ENCODE assay signal across 8 mouse cellular contexts in the genomic region with DNA sequence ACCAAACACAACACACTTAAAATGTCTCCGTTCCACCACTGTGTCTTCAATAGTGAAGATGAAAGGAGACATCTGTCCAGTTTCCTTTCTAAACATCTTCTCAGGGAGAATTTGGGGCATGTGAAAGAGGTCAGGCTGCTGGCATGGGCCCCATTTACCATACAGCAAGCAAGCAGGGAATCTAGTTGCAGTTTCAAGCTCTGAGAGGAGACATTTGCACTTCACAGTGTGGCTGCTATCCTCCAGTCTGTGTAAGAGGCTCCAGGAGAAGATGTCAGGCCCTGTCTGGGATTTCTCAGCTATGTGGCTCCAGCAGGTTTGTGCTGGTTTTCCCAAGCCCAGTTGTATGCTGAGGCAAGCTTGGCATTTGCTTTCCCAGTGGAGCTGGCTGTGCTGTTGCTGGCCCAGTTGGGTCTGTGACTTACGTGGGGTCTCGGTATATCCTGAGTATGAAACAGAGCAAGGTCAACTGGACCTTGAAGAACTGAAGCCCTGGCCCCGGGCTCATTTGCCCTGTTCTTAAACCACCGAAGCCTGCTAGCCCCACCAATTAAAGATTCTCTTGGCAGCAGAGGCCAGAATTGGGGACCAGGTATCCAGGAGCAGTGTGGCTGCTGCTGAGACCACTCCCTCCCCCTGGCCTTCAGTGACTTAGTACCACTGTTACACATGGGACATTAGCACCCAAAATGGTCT. TPM values are rescaled to one million over a fixed set of nuclear protein-coding genes. Genes with fewer than 3 reads are reported as not detected.
A peak's percentile ranks its signal among the peaks of the same experiment; 100 is the strongest.
DNase-seq lines count a peak whose midpoint lies in the region; ATAC-seq and TF ChIP-seq lines count a peak whose summit lies in the region.

No protein-coding gene starts in this region.

- no peaks in the 10 kb centered on the region for H3K27me3 ChIP-seq in ES-Bruce4 (ENCODE audit: control insufficient read depth, insufficient read depth, low read length, poor library complexity, severe bottlenecking)
- no peaks in the 10 kb centered on the region for H3K27me3 ChIP-seq in liver, embryonic 16.5 days (ENCODE audit: control insufficient read depth, insufficient read depth, low read depth, low read length)

- no peaks in the 10 kb centered on the region for H3K36me3 ChIP-seq in ES-Bruce4 (ENCODE audit: control insufficient read depth, insufficient read depth, low read length, poor library complexity, severe bottlenecking)
- no peaks in the 10 kb centered on the region for H3K36me3 ChIP-seq in liver, embryonic 16.5 days (ENCODE audit: control insufficient read depth, insufficient read depth)

- peak overlapping the region; percentile 52; the same call in 1 of the 2 replicates for H3K27ac ChIP-seq in ES-Bruce4 (ENCODE audit: insufficient read depth, low read length)
- peak overlapping the region; percentile 38 for H3K27ac ChIP-seq in liver, embryonic 16.5 days (ENCODE audit: low read length)

- H3K9me3 ChIP-seq in ES-Bruce4 (replicated peaks; ENCODE audit: control insufficient read depth, insufficient read depth, low read length, poor library complexity, severe bottlenecking) = no peaks in the 10 kb centered on the region
- no peaks in the 10 kb centered on the region for H3K9me3 ChIP-seq in liver, embryonic 16.5 days (replicated peaks; ENCODE audit: control insufficient read depth, low read length)

- 0 out of 2 replicates have a peak, but pooled peaks have one; percentile 36 for ATAC-seq in cerebellum, adult (ENCODE audit: insufficient number of reproducible peaks, low FRiP score, low TSS enrichment)
- ATAC-seq in liver, embryonic 16.5 days (ENCODE audit: low read depth) = no peak

- H3K4me1 ChIP-seq in ES-Bruce4 (ENCODE audit: control insufficient read depth, insufficient read depth, low read length) = peaks cover 13% of the 10 kb centered on the region
- peaks cover 15% of the 10 kb centered on the region for H3K4me1 ChIP-seq in liver, embryonic 16.5 days (ENCODE audit: control insufficient read depth, low read depth, low read length)

- H3K4me2 ChIP-seq in liver, embryonic 16.5 days (ENCODE audit: low read depth, low read length) = no peak overlapping the region

- TF ChIP-seq POLR2A in ES-Bruce4 (IDR thresholded peaks at IDR 0.05; ENCODE audit: insufficient read depth, low read length) = no peak

- H3K4me3 ChIP-seq in ES-Bruce4 (ENCODE audit: low read depth, low read length) = no peak overlapping the region
- H3K4me3 ChIP-seq in liver, embryonic 16.5 days (ENCODE audit: low read depth, low read length) = no peak overlapping the region

- TF ChIP-seq EP300 in ES-Bruce4 (IDR thresholded peaks at IDR 0.05; ENCODE audit: insufficient read depth, low read depth, low read length) = no peak

- TF ChIP-seq CTCF in ES-Bruce4 (IDR thresholded peaks at IDR 0.05; ENCODE audit: low read depth, low read length) = no peak

- 64% methylated on average over 5 of the region's 5 CpGs for WGBS in liver, embryonic 16.5 days (ENCODE audit: insufficient replicate concordance)

- DNase-seq in cerebellum, adult 18-20 months = no peak
- DNase-seq in kidney, adult 11 months = peak; percentile 66
- DNase-seq in adrenal gland, postnatal 25 days = no peak
- DNase-seq in adrenal gland, postnatal 14 days = no peak
- no peak for DNase-seq in right cerebral cortex, postnatal 10 days (ENCODE audit: low spot score in 2 of 2)

- H3K9ac ChIP-seq in ES-Bruce4 (ENCODE audit: low read depth, poor library complexity, severe bottlenecking) = no peak overlapping the region
- no peak overlapping the region for H3K9ac ChIP-seq in liver, embryonic 16.5 days (ENCODE audit: low read depth, low read length)

RNA-seq across cellular contexts. Expression of a gene that starts 49.0 kb away (rescaled TPM):
- 96.6 and 98.5 TPM in 2 replicates for polyA plus RNA-seq in ES-Bruce4 (2011; ENCODE audit: insufficient read depth, insufficient read length, low read depth, missing spikeins)
- polyA plus RNA-seq in liver, embryonic 16.5 days (2015; fragmentation: Nextera tagmentation; extraction: Ambion mirVana) = 30.3 and 30.8 TPM in 2 replicates
- total RNA-seq in adrenal gland, postnatal 25 days (2021) = 26.4 and 36.9 TPM in 2 replicates
- 36.1 and 36.8 TPM in 2 replicates for total RNA-seq in adrenal gland, postnatal 14 days (2021)
